Mouse (Mus musculus) cortical plate, adult 2 months (tissue): ENCODE results near the gene Msi2.

Experiments
- CTCF ChIP-seq: fragments of 200-500 bp; IDR thresholded peaks from 2 replicates; pipeline ENCODE4 v1.5.1; 2011; ENCODE audit warnings: mild to moderate bottlenecking, control low read depth, low read length; ENCODE audit not compliant: insufficient read depth; ENCODE audit errors: extremely low read depth
- POLR2A ChIP-seq: fragments of 200-500 bp; IDR thresholded peaks from 2 replicates; pipeline ENCODE4 v1.6.1; 2011; ENCODE audit warnings: mild to moderate bottlenecking, low read length, control low read depth; ENCODE audit not compliant: insufficient read depth; ENCODE audit errors: extremely low read depth

DNA sequence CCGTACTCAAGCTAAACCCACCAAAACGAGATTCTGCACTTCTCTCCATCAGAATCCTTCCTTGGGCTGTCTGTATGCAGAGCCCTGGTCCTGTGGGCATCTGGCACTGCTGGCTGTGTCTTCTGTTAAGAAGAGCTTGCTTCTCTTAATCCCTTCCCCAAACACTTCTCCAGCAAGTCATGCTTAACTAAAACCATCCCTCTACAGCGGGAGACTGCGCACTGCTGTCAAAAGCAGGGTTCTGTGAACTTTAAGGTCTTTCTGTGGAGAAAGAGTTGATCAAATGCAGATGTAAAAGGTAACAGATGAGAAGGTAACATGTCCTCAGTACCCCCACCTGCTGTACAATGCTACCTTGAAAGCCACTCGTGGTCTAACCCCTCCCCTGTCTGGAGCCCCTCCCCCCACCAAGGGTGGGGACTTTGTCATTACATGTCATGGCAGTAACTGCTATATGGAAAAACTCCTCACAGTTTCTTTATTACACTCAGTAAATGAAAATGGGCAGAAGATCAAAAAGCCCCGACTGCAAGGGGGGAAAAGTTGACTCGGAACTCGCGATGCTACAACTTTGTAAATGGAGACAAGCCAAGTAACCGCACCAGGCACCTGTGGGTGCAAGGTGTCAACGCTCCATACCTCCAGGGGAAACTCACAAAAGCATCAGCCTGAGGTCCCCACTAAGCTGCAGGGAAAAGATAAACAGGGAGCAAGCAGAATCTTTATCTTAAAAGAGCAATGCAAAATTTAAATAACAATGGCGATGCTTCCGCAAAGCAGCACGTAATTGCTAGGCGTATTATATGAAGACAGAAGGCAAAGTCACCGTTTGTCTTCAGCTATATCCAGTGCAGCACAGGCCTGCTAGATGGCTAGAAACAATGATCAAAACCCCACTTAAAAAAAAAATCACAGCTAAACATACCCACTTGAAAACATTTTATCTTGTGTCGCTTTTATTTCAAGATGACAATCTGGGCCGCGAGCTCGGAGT lies 151.4 kb downstream of the Msi2 start:
- TF ChIP-seq CTCF (no peak), POLR2A (no peak)
